Mouse (Mus musculus): ENCODE results near the gene Slc8b1. TPM values are rescaled to one million over a fixed set of nuclear protein-coding genes. Genes with fewer than 3 reads are reported as not detected.

The Slc8b1 gene
- total and polyA plus RNA-seq, 3 experiments, result 3.2 to 5.8 (median 5.1) TPM

- TF ChIP-seq CHD1 (IDR thresholded peaks at IDR 0.05; ENCODE audit: low read depth, low read length) (no peak), TBP (conservative IDR thresholded peaks at IDR 0.05; ENCODE audit: low read depth, low read length) (no peak), RAD21 (IDR thresholded peaks at IDR 0.05; ENCODE audit: low read depth, low read length) (no peak; the same call in none of the 2 replicates), MYC (IDR thresholded peaks at IDR 0.05; ENCODE audit: low read depth, low read length) (no peak), KAT2A (IDR thresholded peaks at IDR 0.05; ENCODE audit: insufficient replicate concordance, low read length) (no peak), UBTF (IDR thresholded peaks at IDR 0.05; ENCODE audit: low read depth, low read length) (no peak), E2F4 (IDR thresholded peaks at IDR 0.05; ENCODE audit: insufficient replicate concordance, low read depth, low read length) (no peak), TCF12 (IDR thresholded peaks at IDR 0.05; ENCODE audit: low read depth, low read length) (no peak), MAFK (IDR thresholded peaks at IDR 0.05; ENCODE audit: insufficient replicate concordance, low read length) (no peak), RCOR1 (conservative IDR thresholded peaks at IDR 0.05; ENCODE audit: low read depth, low read length) (no peak), USF1 (IDR thresholded peaks at IDR 0.05; ENCODE audit: low read depth, low read length) (no peak), SMC3 (IDR thresholded peaks at IDR 0.05; ENCODE audit: low read depth, low read length) (peak; percentile 44), CTCF (conservative IDR thresholded peaks at IDR 0.05 in 1 of 2, IDR thresholded peaks at IDR 0.05 in 1 of 2; ENCODE audit: low read depth in 2 of 2, low read length in 2 of 2) (peak; percentile 65), MEF2A (IDR thresholded peaks at IDR 0.05; ENCODE audit: borderline replicate concordance, low read depth, low read length) (no peak)
- no peaks in the 10 kb centered on the region for H3K79me2 ChIP-seq (replicated peaks; ENCODE audit: control insufficient read depth, extremely low read depth, insufficient read depth, poor library complexity, severe bottlenecking)
- no peak overlapping the region for H3K27ac ChIP-seq (ENCODE audit: insufficient read depth, low read depth)
- dilution Hi-C loops (cut with MboI; ENCODE audit: extremely low pct_ligation_motif_present, extremely low pct_unique_long_range_greater_than_20kb, low sequenced_read_pairs) (no loop called here), in situ Hi-C loops (cut with MboI; ENCODE audit: low pct_ligation_motif_present, low pct_unique_long_range_greater_than_20kb, low sequenced_read_pairs) (no loop called here)
- no peak overlapping the region for H3K4me2 ChIP-seq (ENCODE audit: insufficient read depth, low read depth, poor library complexity, severe bottlenecking)
- peaks cover 15% of the 10 kb centered on the region for H3K9me3 ChIP-seq (replicated peaks; ENCODE audit: low read length)
- peaks cover 11 to 29% of the 10 kb centered on the region in 2 experiments; a peak in 3 of 4 replicates for H3K4me1 ChIP-seq (ENCODE audit: control insufficient read depth in 1 of 2, insufficient read depth in 2 of 2)
- H3K27me3 ChIP-seq (replicated peaks), result peaks cover 72% of the 10 kb centered on the region
- no peak for DNase-seq (ENCODE audit: extremely low read depth)
- H3K9ac ChIP-seq (ENCODE audit: insufficient read depth, low read depth), result no peak overlapping the region
- H3K36me3 ChIP-seq (replicated peaks in 1 of 2; ENCODE audit: control insufficient read depth in 1 of 2, insufficient read depth in 1 of 2, low read length in 1 of 2), result no peaks in the 10 kb centered on the region
- no peak overlapping the region for H3K4me3 ChIP-seq (replicated peaks in 1 of 3; ENCODE audit: low read depth in 2 of 3, low read length in 2 of 3, poor library complexity in 1 of 3)
Measured at GRCm38 (mm10) chr5:120465062-120465461, 45.9 kb upstream of the Slc8b1 start.

- in situ Hi-C loops (cut with MboI; ENCODE audit: low pct_ligation_motif_present, low pct_unique_long_range_greater_than_20kb, low sequenced_read_pairs), result no loop called here
- no peak overlapping the region for H3K4me2 ChIP-seq (ENCODE audit: insufficient read depth, low read depth, poor library complexity, severe bottlenecking)
- DNase-seq (ENCODE audit: extremely low read depth), result no peak
- dilution Hi-C loops (cut with MboI; ENCODE audit: extremely low pct_ligation_motif_present, extremely low pct_unique_long_range_greater_than_20kb, low sequenced_read_pairs), result no loop called here
- H3K36me3 ChIP-seq (replicated peaks in 1 of 2; ENCODE audit: control insufficient read depth in 1 of 2, insufficient read depth in 1 of 2, low read length in 1 of 2), result no peaks in the 10 kb centered on the region
- peaks cover 11 to 21% of the 10 kb centered on the region in 2 experiments; a peak in 3 of 4 replicates for H3K4me1 ChIP-seq (ENCODE audit: control insufficient read depth in 1 of 2, insufficient read depth in 2 of 2)
- no peak overlapping the region for H3K4me3 ChIP-seq (replicated peaks in 1 of 3; ENCODE audit: low read depth in 2 of 3, low read length in 2 of 3, poor library complexity in 1 of 3)
- peaks cover 15% of the 10 kb centered on the region for H3K9me3 ChIP-seq (replicated peaks; ENCODE audit: low read length)
- no peak overlapping the region for H3K9ac ChIP-seq (ENCODE audit: insufficient read depth, low read depth)
- H3K79me2 ChIP-seq (replicated peaks; ENCODE audit: control insufficient read depth, extremely low read depth, insufficient read depth, poor library complexity, severe bottlenecking), result no peaks in the 10 kb centered on the region
- TF ChIP-seq UBTF (IDR thresholded peaks at IDR 0.05; ENCODE audit: low read depth, low read length) (no peak), TCF12 (IDR thresholded peaks at IDR 0.05; ENCODE audit: low read depth, low read length) (no peak), CHD2 (IDR thresholded peaks at IDR 0.05; ENCODE audit: low read length) (no peak), ZKSCAN1 (IDR thresholded peaks at IDR 0.05; ENCODE audit: borderline replicate concordance, low read depth, low read length) (no peak), SIN3A (IDR thresholded peaks at IDR 0.05; ENCODE audit: low read length) (no peak), POLR2A (IDR thresholded peaks at IDR 0.05; ENCODE audit: low read depth, low read length) (no peak), ZC3H11A (IDR thresholded peaks at IDR 0.05; ENCODE audit: low read depth, low read length) (no peak)
- peaks cover 64% of the 10 kb centered on the region for H3K27me3 ChIP-seq (replicated peaks)
- no peak overlapping the region for H3K27ac ChIP-seq (ENCODE audit: insufficient read depth, low read depth)
Measured at GRCm38 (mm10) chr5:120465860-120466259, 45.1 kb upstream of the Slc8b1 start.
